Mouse (Mus musculus) embryonic facial prominence, embryonic 11.5 days (tissue): Measurements from ENCODE around the gene 4930467E23Rik. TPM values are rescaled to one million over a fixed set of nuclear protein-coding genes. Genes with fewer than 3 reads are reported as not detected.
"Not testable (repeated sequence)": the region's sequence is repeated elsewhere in the genome, so short reads cannot be mapped to it uniquely, and the experiment has no call there.

Experiments used
- ATAC-seq: fragments of 200-750 bp; cut with Nextera tagmentation; replicated peaks from 2 replicates; pipeline ENCODE4 v1.8.0; 2017; ENCODE audit warnings: low read depth; ENCODE audit not compliant: insufficient number of reproducible peaks, low FRiP score, low TSS enrichment
- DNase-seq: peaks from one replicate; pipeline ENCODE4 v3.0.0-alpha.2; 2015; ENCODE audit warnings: low spot score
- H3K27ac ChIP-seq: fragments of 300-500 bp; sonication (generic); replicated peaks from 2 replicates; pipeline ENCODE4 v1.5.1; 2014; ENCODE audit warnings: mild to moderate bottlenecking, low read depth, low read length, control low read depth
- H3K27me3 ChIP-seq: fragments of 300-500 bp; sonication (generic); 2 replicates; pipeline ENCODE4 v1.6.1; 2014; ENCODE audit warnings: mild to moderate bottlenecking, low read length, moderate library complexity, mixed read lengths; ENCODE audit not compliant: control insufficient read depth, insufficient read depth
- H3K36me3 ChIP-seq: fragments of 300-500 bp; sonication (generic); replicated peaks from 2 replicates; pipeline ENCODE4 v1.6.1; 2014; ENCODE audit warnings: low read depth, mild to moderate bottlenecking, low read length, moderate library complexity, mixed read lengths; ENCODE audit not compliant: control insufficient read depth, insufficient read depth
- H3K4me1 ChIP-seq: fragments of 300-500 bp; sonication (generic); 2 replicates; pipeline ENCODE4 v1.6.1; 2014; ENCODE audit warnings: low read length, mixed read lengths; ENCODE audit not compliant: control insufficient read depth, insufficient read depth
- H3K4me2 ChIP-seq: fragments of 300-500 bp; sonication (generic); 2 replicates; pipeline ENCODE4 v1.6.1; 2014; ENCODE audit warnings: low read depth, mild to moderate bottlenecking, control low read depth, low read length, moderate library complexity
- H3K4me3 ChIP-seq: fragments of 300-500 bp; sonication (generic); 2 replicates; pipeline ENCODE4 v1.5.1; 2014; ENCODE audit warnings: low read depth, low read length, control low read depth
- H3K9ac ChIP-seq: fragments of 300-500 bp; sonication (generic); replicated peaks from 2 replicates; pipeline ENCODE4 v1.6.1; 2014; ENCODE audit warnings: mild to moderate bottlenecking, control low read depth, low read length
- H3K9me3 ChIP-seq: fragments of 300-500 bp; sonication (generic); replicated peaks from 2 replicates; pipeline ENCODE4 v1.6.1; 2016; ENCODE audit warnings: mild to moderate bottlenecking, low read length, inconsistent platforms, mixed read lengths; ENCODE audit not compliant: control insufficient read depth
- WGBS: fragments of 180-500 bp; shearing (Covaris S2); extraction: QIAGEN DNeasy Blood & Tissue Kit; methylation state at CpG from one replicate; pipeline ENCODE4 v1.1.7; 2014; 5-methylcytosine and 5-hydroxymethylcytosine counted together
- polyA plus RNA-seq: library from polyadenylated mRNA; unstranded; fragments of >200 nt; fragmentation: Nextera tagmentation; extraction: Ambion mirVana; gene quantifications from 2 replicates; pipeline ENCODE4 v1.2.1, GENCODE M21; 2014

4930467E23Rik gene
- polyA plus RNA-seq, 1 experiment from 2014 or later = not detected

DNA sequence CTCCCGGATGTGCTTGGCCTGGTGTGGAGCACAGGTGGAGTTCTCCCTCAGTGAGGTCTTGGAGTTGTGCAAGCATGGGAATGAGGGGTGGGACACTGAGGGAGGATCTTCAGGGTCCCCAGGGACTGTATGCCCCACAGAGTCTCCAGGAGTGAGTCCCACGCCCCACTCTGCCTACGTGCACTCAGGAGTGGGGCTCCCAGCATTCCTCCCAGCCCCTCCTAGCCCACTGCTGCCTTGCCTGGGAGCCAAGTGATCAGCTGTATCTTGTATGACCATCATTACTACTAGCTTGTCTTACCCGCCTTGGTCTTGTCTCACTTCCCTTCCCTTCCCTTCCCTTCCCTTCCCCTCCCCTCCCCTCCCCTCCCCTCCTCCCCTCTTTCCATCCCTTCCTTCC, 30.7 kb upstream of the 4930467E23Rik start:
- not testable (repeated sequence) for H3K27me3 ChIP-seq, H3K9ac ChIP-seq, H3K9me3 ChIP-seq, ATAC-seq, DNase-seq, H3K27ac ChIP-seq, H3K4me1 ChIP-seq, H3K36me3 ChIP-seq, H3K4me2 ChIP-seq, H3K4me3 ChIP-seq
- 79% methylated on average over 4 of the region's 4 CpGs for WGBS

- H3K9ac ChIP-seq, H3K27ac ChIP-seq, H3K36me3 ChIP-seq, H3K4me3 ChIP-seq, H3K9me3 ChIP-seq, ATAC-seq, H3K27me3 ChIP-seq, H3K4me1 ChIP-seq, DNase-seq, H3K4me2 ChIP-seq: not testable (repeated sequence)
- WGBS = 95% methylated on average over 2 of the region's 2 CpGs
Observed at GRCm38 (mm10) chr8:19701326-19701725, 28.1 kb upstream of the 4930467E23Rik start.

GRCm38 (mm10) chr8:19702276-19702675, 27.1 kb upstream of the 4930467E23Rik start:
- H3K27ac ChIP-seq, H3K36me3 ChIP-seq, DNase-seq, H3K9me3 ChIP-seq, H3K27me3 ChIP-seq, H3K4me3 ChIP-seq, H3K9ac ChIP-seq, H3K4me2 ChIP-seq, ATAC-seq, H3K4me1 ChIP-seq: not testable (repeated sequence)
- WGBS = 83% methylated on average over 2 of the region's 2 CpGs

GRCm38 (mm10) chr8:19702972-19703709, 26.2 kb upstream of the 4930467E23Rik start:
- ATAC-seq = peak; percentile 92
- not testable (repeated sequence) for H3K9ac ChIP-seq, H3K9me3 ChIP-seq

GRCm38 (mm10) chr8:19703906-19704305, 25.5 kb upstream of the 4930467E23Rik start:
- DNase-seq, H3K4me2 ChIP-seq, H3K27ac ChIP-seq, H3K36me3 ChIP-seq, H3K4me3 ChIP-seq, H3K9ac ChIP-seq, H3K4me1 ChIP-seq, ATAC-seq, H3K9me3 ChIP-seq, H3K27me3 ChIP-seq: not testable (repeated sequence)

More at GRCm38 (mm10) chr8:19702972-19703709, 26.2 kb upstream of the 4930467E23Rik start:
- not testable (repeated sequence) for H3K4me2 ChIP-seq, H3K36me3 ChIP-seq, H3K4me1 ChIP-seq, H3K27ac ChIP-seq, H3K27me3 ChIP-seq, H3K4me3 ChIP-seq
- WGBS = 45% methylated on average over 13 of the region's 13 CpGs
- DNase-seq = peak; percentile 98

GRCm38 (mm10) chr8:19704441-19705215, 24.7 kb upstream of the 4930467E23Rik start:
- WGBS = no CpG with 5 or more reads among the region's 4 CpGs
- not testable (repeated sequence) for ATAC-seq, H3K27ac ChIP-seq

GRCm38 (mm10) chr8:19705216-19705600, 24.2 kb upstream of the 4930467E23Rik start:
- not testable (repeated sequence) for ATAC-seq, DNase-seq, H3K9me3 ChIP-seq, H3K4me1 ChIP-seq, H3K36me3 ChIP-seq, H3K4me2 ChIP-seq, H3K27ac ChIP-seq, H3K4me3 ChIP-seq, H3K9ac ChIP-seq, H3K27me3 ChIP-seq
- 81% methylated on average over 9 of the region's 9 CpGs for WGBS

More at GRCm38 (mm10) chr8:19704441-19705215, 24.7 kb upstream of the 4930467E23Rik start:
- H3K9ac ChIP-seq, H3K4me1 ChIP-seq, H3K9me3 ChIP-seq, H3K4me3 ChIP-seq, H3K4me2 ChIP-seq, H3K36me3 ChIP-seq, DNase-seq, H3K27me3 ChIP-seq: not testable (repeated sequence)

DNA sequence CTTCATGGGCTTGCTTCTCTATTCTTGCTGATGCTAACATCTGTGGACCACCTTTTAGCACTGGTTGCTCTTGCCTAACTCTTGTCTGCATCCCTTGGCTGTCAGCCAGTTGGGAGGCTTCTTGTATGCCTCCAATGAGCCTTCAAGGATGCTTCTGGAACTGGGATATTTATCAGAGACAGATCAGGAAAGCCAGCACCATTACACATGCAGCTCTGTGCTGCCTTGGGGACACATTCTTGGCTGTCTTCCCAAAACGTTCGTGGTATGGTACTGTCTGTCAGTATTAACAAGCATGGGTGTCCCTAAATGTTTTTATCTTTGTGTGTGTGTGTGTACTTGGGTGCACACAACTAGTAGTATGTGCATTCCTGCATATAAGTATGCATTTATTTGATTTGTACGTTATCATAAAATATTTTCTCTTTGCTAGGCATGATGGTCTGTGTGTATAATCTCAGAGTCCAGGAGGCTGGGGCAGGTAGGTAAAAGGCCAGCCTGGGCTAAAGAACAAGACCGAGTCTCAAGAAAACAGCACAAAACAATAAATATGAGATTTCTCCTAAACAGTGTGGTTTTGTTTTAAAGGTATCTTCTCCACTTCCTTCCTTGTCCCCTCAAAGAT, 23.2 kb upstream of the 4930467E23Rik start:
- not testable (repeated sequence) for H3K9ac ChIP-seq, DNase-seq, H3K4me1 ChIP-seq, H3K9me3 ChIP-seq, H3K27me3 ChIP-seq, ATAC-seq, H3K27ac ChIP-seq, H3K36me3 ChIP-seq, H3K4me3 ChIP-seq, H3K4me2 ChIP-seq
- 83% methylated on average over 4 of the region's 4 CpGs for WGBS
